Mouse (Mus musculus): ENCODE results near the gene Pbdc1.
A peak's percentile ranks its signal among the peaks of the same experiment; 100 is the strongest.
"Not testable (repeated sequence)": the region's sequence is repeated elsewhere in the genome, so short reads cannot be mapped to it uniquely, and the experiment has no call there.

Gene Pbdc1

DNA sequence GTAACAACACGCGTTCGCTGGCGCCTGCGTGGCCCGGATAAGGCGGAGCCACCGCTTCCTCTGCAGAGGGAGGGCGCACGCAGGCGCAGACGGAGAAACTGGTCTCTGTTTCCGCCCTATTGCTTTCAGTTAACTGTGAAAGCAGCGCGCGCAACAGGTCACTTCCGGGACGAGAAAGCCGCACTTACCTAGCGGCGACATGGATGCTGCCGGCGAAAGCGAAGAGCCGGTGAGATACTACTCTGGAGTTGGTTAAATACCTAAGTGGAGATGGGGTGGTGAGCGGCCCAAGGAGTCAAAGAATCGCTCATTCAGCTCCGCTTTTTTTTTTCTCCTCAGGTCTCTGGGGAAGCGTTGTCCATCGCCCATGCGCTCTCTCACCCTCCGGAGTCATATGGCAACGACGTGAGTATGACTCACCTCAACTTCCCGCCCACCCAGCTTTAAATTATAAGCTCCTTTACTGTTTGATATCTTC, at the start of gene Pbdc1:
Pbdc1 (plus strand) TSS at position 142 of the 478 bp plus-strand sequence.
- peak; percentile 93 for DNase-seq

DNA sequence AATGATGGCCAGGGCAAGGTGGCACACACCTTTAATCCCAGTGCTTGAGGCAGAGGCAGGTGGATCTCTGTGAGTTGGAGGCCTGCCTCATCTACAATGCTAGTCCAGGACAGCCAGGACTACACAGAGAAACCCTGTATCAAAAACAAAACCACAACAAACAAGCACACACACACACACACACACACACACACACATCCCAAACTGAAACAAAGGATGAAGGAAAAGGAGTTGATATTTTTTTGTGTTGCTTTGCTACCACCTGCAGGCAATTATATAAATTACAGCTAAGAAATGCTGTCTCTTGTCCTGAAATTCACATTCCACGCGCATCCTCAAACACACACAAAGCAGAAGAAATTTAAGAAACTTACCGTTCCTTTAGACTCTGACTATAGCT, 41.9 kb upstream of the Pbdc1 start:
- no peak for DNase-seq

DNA sequence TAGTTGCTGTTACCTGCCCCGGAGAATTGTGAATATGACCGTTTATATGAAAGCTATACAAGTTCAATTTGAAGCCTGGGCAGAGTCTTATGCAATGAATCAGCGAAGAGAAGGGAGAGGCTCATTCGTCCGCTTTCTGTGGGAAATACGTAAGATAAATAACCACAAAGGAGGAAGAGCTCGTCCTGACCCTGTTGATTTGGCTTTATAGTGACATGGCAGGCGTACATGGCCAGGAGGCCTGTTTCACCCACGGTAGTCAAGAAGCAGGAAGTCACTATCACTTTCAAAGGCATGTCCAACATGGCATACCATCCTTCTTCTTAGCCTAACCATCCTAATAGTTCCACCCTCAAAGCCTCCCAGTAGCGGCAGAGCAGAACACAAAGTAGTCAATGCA, 15.3 kb upstream of the Pbdc1 start:
- no peak for DNase-seq

GRCm38 (mm10) chrX:105064801-105065200, 14.8 kb upstream of the Pbdc1 start:
- DNase-seq: no peak

DNA sequence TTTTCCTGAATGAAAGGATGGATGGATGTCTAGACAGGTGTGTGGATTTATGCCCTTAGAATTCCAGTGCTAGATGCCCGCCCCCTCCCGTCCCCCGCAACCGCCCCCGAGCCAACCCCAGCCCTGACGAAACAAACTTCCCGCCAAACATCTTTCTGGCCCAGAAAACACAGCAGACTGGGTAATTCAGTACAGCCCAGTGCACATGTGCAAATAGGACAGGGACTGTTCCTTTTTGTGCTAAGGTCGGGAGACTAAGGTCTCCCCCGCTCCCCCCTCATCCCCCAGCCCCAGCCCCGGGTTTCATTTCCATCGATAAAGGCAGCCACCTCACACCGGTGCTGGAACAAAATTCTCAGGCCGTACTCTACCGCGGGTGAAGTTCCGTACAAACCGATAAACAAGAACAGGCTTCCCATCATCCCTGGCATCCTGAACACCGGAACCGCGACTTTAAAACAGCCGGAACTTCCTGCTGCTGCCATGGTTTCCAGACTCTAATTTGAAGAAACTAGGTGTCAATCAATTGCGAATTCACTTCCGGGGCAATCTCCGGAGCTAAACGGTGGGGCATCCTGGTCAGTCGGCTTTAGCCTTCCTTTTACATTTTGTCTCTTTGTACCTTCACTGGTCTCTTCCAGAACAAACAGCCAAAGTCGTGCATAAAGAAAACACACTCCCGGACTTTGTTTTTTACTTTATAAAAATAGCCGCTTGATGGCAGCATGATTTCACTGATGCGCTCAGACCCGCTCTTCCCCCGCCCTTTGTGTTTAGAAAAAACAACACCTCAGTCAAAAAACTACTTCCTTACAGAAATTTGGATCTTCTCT, 9.7 kb upstream of the Pbdc1 start:
- DNase-seq: peak; percentile 79

DNA sequence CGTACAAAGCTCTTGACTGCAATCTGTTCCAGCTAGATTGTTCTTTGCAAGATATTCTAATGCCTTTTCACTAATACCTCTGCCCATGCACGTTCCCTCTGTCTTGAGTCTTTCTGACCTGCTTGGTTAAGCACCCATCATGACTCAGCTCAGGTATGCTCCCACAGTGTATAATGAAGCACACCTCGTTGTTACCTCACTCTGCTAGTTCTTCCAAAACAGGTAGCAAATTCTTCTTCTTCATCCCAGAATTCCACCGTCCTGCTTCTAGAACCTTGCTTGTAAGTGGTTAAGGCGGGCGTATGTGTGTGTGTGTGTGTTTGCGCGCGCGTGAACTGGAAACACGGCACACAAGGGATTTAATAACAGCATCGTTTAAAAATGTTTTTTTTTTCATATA, 405 bp upstream of the Pbdc1 start:
- DNase-seq: no peak

GRCm38 (mm10) chrX:105080096-105080495, 540 bp downstream of the Pbdc1 start:
- no peak for DNase-seq

GRCm38 (mm10) chrX:105083013-105083412, 3.5 kb downstream of the Pbdc1 start:
- DNase-seq: not testable (repeated sequence)

- DNase-seq: no peak
Measured at GRCm38 (mm10) chrX:105104175-105104574, 24.6 kb downstream of the Pbdc1 start.

GRCm38 (mm10) chrX:105114994-105115393, 35.4 kb downstream of the Pbdc1 start:
- no peak for DNase-seq

- peak; percentile 77 for DNase-seq
Measured at GRCm38 (mm10) chrX:105120275-105121226, 41.0 kb downstream of the Pbdc1 start, which contains the start of gene Magee1. TSS of gene Magee1 (plus strand) at chrX:105120378.

GRCm38 (mm10) chrX:105121227-105121865, 41.8 kb downstream of the Pbdc1 start:
- DNase-seq: peak; percentile 79

GRCm38 (mm10) chrX:105124903-105125302, 45.3 kb downstream of the Pbdc1 start:
- DNase-seq: peak; percentile 16

DNA sequence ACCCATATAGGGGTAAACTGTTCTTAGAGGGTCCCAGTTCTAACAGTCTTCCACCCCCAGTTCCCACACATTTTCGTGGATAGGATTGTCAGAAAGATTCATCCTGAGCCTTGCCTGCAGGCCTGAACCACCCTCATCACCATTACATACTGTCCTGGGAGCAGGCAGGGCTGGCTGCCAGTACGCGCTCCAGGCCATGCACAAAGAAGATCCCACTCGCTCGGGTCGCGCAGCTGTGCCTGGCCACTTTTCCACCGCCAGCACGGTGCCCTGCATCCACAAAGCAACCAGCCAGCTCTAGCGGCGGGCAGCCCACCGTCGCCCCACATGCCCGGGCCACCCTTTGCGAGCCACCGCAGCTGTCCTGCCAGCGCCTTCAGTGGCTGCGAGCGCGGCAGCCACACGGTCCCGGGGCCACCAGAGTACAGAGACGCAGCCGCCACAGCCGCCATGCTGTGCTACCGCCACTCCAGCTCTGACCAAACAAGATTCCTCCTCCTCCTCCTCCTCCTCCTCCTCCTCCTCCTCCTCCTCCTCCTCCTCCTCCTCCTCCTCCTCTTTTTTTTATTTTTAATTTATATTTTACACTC, 72.4 kb downstream of the Pbdc1 start:
- no peak for DNase-seq

GRCm38 (mm10) chrX:105165007-105165406, 85.5 kb downstream of the Pbdc1 start:
- DNase-seq: not testable (repeated sequence)

Measured in kidney, postnatal 10 days (tissue).